Mouse (Mus musculus): Measurements from ENCODE around the gene Sfxn1.

The Sfxn1 gene

GRCm38 (mm10) chr13:54137756-54138410 is 66.2 kb downstream of the Sfxn1 start:
- no peak for DNase-seq (ENCODE audit: low spot score)

DNA sequence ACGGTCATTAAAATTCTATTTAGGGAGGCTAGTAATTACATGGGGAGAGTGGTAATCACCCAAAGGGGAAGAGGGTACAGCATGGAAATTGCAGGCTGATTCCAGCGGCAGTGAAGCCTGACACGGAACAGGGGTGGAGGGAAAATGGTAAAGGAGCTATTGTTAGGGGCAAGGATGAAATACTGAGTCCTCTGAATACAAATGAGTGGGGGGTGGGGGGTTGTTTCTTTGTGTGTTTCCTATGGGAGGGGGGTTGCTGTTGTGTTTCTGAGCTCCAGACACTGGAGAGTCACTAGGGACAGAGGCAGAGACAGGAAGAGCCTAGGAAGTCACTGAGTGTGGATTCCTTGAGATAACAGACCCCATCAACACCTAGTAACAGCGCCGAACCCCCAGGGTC is 72.1 kb downstream of the Sfxn1 start:
- DNase-seq (ENCODE audit: low spot score) = no peak

DNA sequence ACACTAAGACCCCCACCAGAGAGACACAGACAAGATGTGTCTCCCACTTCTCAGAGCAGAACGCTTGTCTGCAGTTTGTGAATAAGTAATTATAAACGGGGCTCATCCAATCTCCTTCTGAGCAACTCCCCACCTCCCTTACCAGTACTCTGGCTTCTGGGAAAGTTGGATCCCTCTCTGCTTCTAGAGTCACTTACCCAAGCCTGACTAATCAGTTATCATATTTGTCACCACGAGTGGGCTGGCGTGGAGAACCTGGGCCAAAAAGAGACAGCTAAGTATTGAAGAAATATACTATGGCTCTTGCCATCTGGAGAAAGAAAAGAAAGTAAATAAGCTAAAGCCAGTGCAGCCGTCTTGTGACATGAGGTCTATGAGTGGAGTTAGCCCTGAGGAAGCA is 73.0 kb downstream of the Sfxn1 start:
- no peak for DNase-seq (ENCODE audit: low spot score)

- DNase-seq (ENCODE audit: low spot score) = no peak
These were observed 75.7 kb downstream of the Sfxn1 start for GRCm38 (mm10) chr13:54147328-54147727.

GRCm38 (mm10) chr13:54152421-54152820 is 80.8 kb downstream of the Sfxn1 start:
- no peak for DNase-seq (ENCODE audit: low spot score)

- DNase-seq (ENCODE audit: low spot score) = no peak
These were observed 81.2 kb downstream of the Sfxn1 start for GRCm38 (mm10) chr13:54152911-54153310.

DNA sequence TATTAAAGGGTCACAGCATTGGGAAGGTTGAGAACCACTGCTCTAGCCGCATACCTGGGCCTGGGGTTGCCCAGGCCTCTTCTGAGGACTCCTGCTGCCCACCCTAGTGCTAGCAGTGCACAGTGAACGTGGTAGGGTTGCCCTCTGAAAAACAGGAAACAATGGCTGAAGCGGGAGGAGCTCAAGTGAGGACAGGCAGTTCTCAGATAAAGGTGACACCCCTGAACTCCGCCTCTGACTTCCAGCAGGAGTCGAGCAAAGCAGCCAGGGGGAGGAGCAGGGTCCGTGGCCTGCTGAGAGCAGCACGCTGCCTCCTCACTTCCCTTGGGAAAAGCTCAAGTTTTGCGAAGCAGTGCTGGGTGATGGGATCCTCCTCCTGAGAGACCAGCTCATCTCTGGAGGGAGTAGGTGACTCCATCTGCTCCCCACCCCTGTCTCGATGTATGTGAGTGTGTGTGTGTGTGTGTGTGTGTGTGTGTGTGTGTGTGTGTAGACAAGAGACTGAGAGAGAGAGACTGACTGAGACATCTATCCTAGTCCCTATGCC is 82.1 kb downstream of the Sfxn1 start:
- DNase-seq (ENCODE audit: low spot score) = no peak

GRCm38 (mm10) chr13:54155822-54156221 is 84.2 kb downstream of the Sfxn1 start:
- no peak for DNase-seq (ENCODE audit: low spot score)
